Mouse (Mus musculus) embryonic fibroblast, embryonic 13.5 days (primary cell): Measurements from ENCODE around the gene Dennd5a.

Experiments
- CTCF ChIP-seq: IDR thresholded peaks from 2 replicates; pipeline ENCODE4 v1.5.1; 2011; ENCODE audit warnings: mild to moderate bottlenecking, control low read depth, low read length, moderate library complexity, borderline replicate concordance; ENCODE audit not compliant: insufficient read depth
- POLR2A ChIP-seq: IDR thresholded peaks from 2 replicates; pipeline ENCODE4 v1.6.1; 2011; ENCODE audit warnings: low read depth, mild to moderate bottlenecking, control low read depth, low read length, moderate library complexity

DNA sequence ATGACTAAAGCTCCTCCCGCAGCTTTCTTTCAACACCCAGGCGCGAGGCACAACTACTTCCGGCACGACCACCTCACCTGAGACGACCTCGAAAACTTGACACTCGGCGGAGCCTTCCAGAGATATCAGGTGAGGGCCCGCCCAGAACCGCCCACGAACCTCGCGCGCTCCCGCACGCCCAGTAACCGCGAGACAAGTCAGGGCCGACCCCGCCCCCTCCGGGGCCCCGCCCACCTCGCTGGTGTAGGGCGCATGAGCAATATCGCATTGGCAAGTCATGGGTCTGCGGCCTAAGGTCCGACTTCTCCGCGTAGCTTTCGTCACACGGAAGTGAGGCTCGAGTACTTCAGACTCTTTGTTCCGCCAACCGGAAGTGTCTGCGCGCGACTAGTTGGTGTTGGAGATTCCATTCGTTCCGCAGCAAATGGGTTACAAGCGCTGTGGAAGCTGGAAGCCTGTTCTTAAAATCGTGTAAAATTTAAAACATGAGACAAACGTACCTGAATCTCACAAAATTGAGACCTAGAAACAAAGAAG, 25.9 kb upstream of the Dennd5a start:
- TF ChIP-seq CTCF = no peak
- TF ChIP-seq POLR2A = peak; percentile 73
